Comparison of ENCODE assay signal across 23 mouse cellular contexts in the genomic region with DNA sequence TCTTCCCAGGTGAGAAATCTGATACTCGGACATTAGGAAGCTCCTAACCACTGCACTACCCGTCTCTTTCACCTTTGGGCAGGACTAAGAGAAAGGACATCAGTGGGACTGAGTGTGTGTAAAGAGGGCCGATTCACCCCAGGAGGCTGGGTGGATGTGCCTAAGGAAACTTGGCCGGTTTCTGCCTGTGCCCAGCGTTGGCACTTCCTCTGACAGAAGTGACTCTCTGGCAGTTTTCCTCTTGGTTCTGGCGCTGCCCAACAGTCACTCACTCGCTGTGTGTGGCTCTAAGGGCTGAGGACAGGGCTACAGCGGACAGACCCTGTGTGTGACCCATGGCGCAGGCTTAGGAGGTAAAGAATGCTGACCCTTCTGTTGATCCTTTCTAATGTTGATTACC. TPM values are rescaled to one million over a fixed set of nuclear protein-coding genes. Genes with fewer than 3 reads are reported as not detected.
DNase-seq lines count a peak whose midpoint lies in the region; ATAC-seq and TF ChIP-seq lines count a peak whose summit lies in the region.
"Had no signal": no experiment of that assay in that cellular context is flagged by ENCODE, and none has a peak within 500 bp of the region (broad histone marks: within the 10 kb centered on the region; RNA-seq: fewer than 3 reads in every experiment).

No protein-coding gene starts in this region.

- no peak overlapping the region for H3K27ac ChIP-seq in forebrain, postnatal 0 days (ENCODE audit: low read depth, low read length)
- H3K27ac ChIP-seq in forebrain, embryonic 13.5 days = no peak overlapping the region
- H3K27ac ChIP-seq: embryonic facial prominence, embryonic 10.5 days; liver, embryonic 13.5 days; midbrain, embryonic 13.5 days; neural tube, embryonic 13.5 days had no signal

- ATAC-seq in forebrain, postnatal 0 days = peak; percentile 25; the same call in 1 of the 2 replicates
- ATAC-seq in forebrain, embryonic 13.5 days = no peak
- ATAC-seq: activated CD4-positive, CD25-positive, alpha-beta regulatory T cell, adult 4 months; inflammation-experienced regulatory T-cells, adult 6 months had no signal

- no peaks in the 10 kb centered on the region for H3K9me3 ChIP-seq in forebrain, postnatal 0 days (ENCODE audit: low read length)
- H3K9me3 ChIP-seq in forebrain, embryonic 13.5 days (replicated peaks) = no peaks in the 10 kb centered on the region
- H3K9me3 ChIP-seq: embryonic facial prominence, embryonic 10.5 days; liver, embryonic 13.5 days; neural tube, embryonic 13.5 days had no signal

- TF ChIP-seq CTCF in forebrain, postnatal 0 days (IDR thresholded peaks at IDR 0.05; ENCODE audit: low read depth) = no peak

- intact Hi-C loops in heart, postnatal 36 days (cut with DNase I) = no loop called here
- intact Hi-C loops in left cerebral cortex, postnatal 4 days (cut with DNase I) = no loop called here
- intact Hi-C loops in left cerebral cortex, postnatal 25 days (cut with DNase I) = no loop called here

- H3K4me3 ChIP-seq in forebrain, postnatal 0 days (ENCODE audit: low read depth, low read length) = no peak overlapping the region
- no peak overlapping the region for H3K4me3 ChIP-seq in forebrain, embryonic 13.5 days
- H3K4me3 ChIP-seq: liver, embryonic 13.5 days; myocyte had no signal

- 13% methylated on average over 9 of the region's 9 CpGs for WGBS in forebrain, postnatal 0 days
- WGBS in forebrain, embryonic 13.5 days = 9% methylated on average over 9 of the region's 9 CpGs

- H3K9ac ChIP-seq in forebrain, postnatal 0 days = no peak overlapping the region
- H3K9ac ChIP-seq in forebrain, embryonic 13.5 days = no peak overlapping the region
- H3K9ac ChIP-seq: liver, embryonic 13.5 days; lung, embryonic 14.5 days; midbrain, embryonic 13.5 days had no signal

- no peaks in the 10 kb centered on the region for H3K36me3 ChIP-seq in forebrain, postnatal 0 days (ENCODE audit: insufficient read depth)
- no peaks in the 10 kb centered on the region for H3K36me3 ChIP-seq in forebrain, embryonic 13.5 days (ENCODE audit: poor library complexity, severe bottlenecking)
- H3K36me3 ChIP-seq: embryonic facial prominence, embryonic 10.5 days; liver, embryonic 13.5 days; midbrain, embryonic 13.5 days; neural tube, embryonic 13.5 days had no signal

- H3K4me1 ChIP-seq in forebrain, postnatal 0 days (ENCODE audit: insufficient read depth) = 0 out of 2 replicates have a peak, but pooled peaks cover 9% of the 10 kb centered on the region
- peaks cover 41% of the 10 kb centered on the region for H3K4me1 ChIP-seq in forebrain, embryonic 13.5 days
- H3K4me1 ChIP-seq: liver, embryonic 13.5 days had no signal

- DNase-seq in adrenal gland, postnatal 10 days = peak; percentile 12
- DNase-seq in adrenal gland, postnatal 25 days = no peak
- no peak for DNase-seq in forebrain, postnatal 0 days
- DNase-seq in heart, adult 8-10 months (ENCODE audit: low spot score) = peak; percentile 32
- DNase-seq in heart, postnatal 36 days = no peak
- peak; percentile 65 for DNase-seq in left cerebral cortex, postnatal 4 days
- DNase-seq in left cerebral cortex, postnatal 25 days (ENCODE audit: low spot score in 2 of 2) = no peak
- DNase-seq: adrenal gland, adult 8-10 months; cerebellum, adult 8-10 months; kidney, adult 18-20 months; kidney, postnatal 4 days; liver, embryonic 13.5 days; lung, embryonic 14.5 days; right cerebral cortex, postnatal 25 days; spleen, adult 18-20 months had no signal

- peaks cover 10% of the 10 kb centered on the region; the same call in 1 of the 2 replicates for H3K27me3 ChIP-seq in forebrain, postnatal 0 days (ENCODE audit: insufficient read depth, low read length)
- peaks cover 41% of the 10 kb centered on the region for H3K27me3 ChIP-seq in forebrain, embryonic 13.5 days

- no peak overlapping the region for H3K4me2 ChIP-seq in forebrain, postnatal 0 days (ENCODE audit: low read depth)
- no peak overlapping the region for H3K4me2 ChIP-seq in forebrain, embryonic 13.5 days
- H3K4me2 ChIP-seq: liver, embryonic 13.5 days; lung, embryonic 14.5 days had no signal

RNA-seq across cellular contexts. Expression of a gene that starts 8.2 kb away (rescaled TPM):
- under 1 TPM; 0.39 to 0.45 TPM for total RNA-seq in adrenal gland, postnatal 10 days (2021)
- total RNA-seq in adrenal gland, postnatal 25 days (2021) = 0.06 TPM in 1 of 2 replicates, not detected in the other
- total RNA-seq in forebrain, postnatal 0 days (2014; rRNA removed) = 3.4 and 8.2 TPM in 2 replicates
- 0.40 and 0.77 TPM in 2 replicates for polyA plus RNA-seq in forebrain, postnatal 0 days (2015; fragmentation: Nextera tagmentation; extraction: Ambion mirVana)
- polyA plus RNA-seq in forebrain, embryonic 13.5 days (2015; fragmentation: Nextera tagmentation; extraction: Ambion mirVana) = 0.83 and 1.3 TPM in 2 replicates
- total RNA-seq in heart, adult 8-10 months (2022) = 100 to 1,000 TPM; 176 to 234 (median 203) TPM
- total RNA-seq in heart, postnatal 36 days (2021) = 100 to 1,000 TPM; 127 to 161 TPM
- 1 to 10 TPM; 1.4 to 4.4 TPM for total RNA-seq in left cerebral cortex, postnatal 4 days (2021)
- 1 to 10 TPM; 2.9 to 5.1 TPM for total RNA-seq in left cerebral cortex, postnatal 25 days (2021)
- total RNA-seq: megakaryocyte, adult 5-6 weeks had no signal
- polyA plus RNA-seq: inflammation-experienced regulatory T-cells, adult 6 months had no signal

Comparison
In these comparisons a context has a peak if more than half of its experiments do, and no peak if none do; other contexts are left out.
1. DNase-seq: peak in adrenal gland, postnatal 10 days (single experiment), heart, adult 8-10 months (single experiment) and left cerebral cortex, postnatal 4 days (single experiment); none in adrenal gland, postnatal 25 days (single experiment), forebrain, postnatal 0 days (single experiment), heart, postnatal 36 days (0 of 2) and left cerebral cortex, postnatal 25 days (0 of 2).
2. RNA of a gene that starts 8.2 kb away (total RNA-seq): 176 to 234 TPM in heart, adult 8-10 months and 127 to 161 TPM in heart, postnatal 36 days; 3.4 to 8.2 TPM in forebrain, postnatal 0 days, 2.9 to 5.1 TPM in left cerebral cortex, postnatal 25 days, 1.4 to 4.4 TPM in left cerebral cortex, postnatal 4 days, 0.39 to 0.45 TPM in adrenal gland, postnatal 10 days and 0.06 TPM in adrenal gland, postnatal 25 days; every median in the first group is over 10 times any median in the second.